ENCODE assay signal across 14 mouse cellular contexts in the genomic region with DNA sequence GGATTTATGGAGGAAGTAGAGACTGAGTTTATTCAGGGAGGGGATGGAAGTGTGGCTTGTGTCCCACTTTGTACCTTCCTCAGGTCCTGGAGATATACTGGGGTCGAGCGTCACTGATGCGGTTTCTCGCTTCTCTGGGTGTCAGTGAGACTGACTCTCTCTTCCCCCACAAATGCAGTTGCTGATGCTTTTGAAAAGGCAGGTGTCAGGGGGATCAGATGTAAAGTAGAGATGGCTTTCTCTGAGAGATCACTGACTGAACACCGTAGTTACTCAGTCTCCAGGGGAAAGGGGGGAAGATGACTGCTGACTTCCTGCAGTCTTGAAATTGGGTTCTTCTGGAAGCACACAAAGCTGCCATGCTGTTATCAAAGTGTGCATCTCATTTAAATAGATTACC.
"Had no signal": no experiment of that assay in that cellular context is flagged by ENCODE, and none has a peak within 500 bp of the region (broad histone marks: within the 10 kb centered on the region; RNA-seq: fewer than 3 reads in every experiment).

No protein-coding gene starts in this region.

- H3K9ac ChIP-seq: liver, embryonic 15.5 days; neural tube, embryonic 13.5 days had no signal

- H3K9me3 ChIP-seq: limb, embryonic 10.5 days; liver, embryonic 15.5 days; neural tube, embryonic 13.5 days had no signal

- H3K27me3 ChIP-seq: liver, embryonic 15.5 days; neural tube, embryonic 13.5 days had no signal

- H3K4me3 ChIP-seq: left cerebral cortex, adult 2 months; limb, embryonic 10.5 days; liver, embryonic 15.5 days; neural tube, embryonic 13.5 days had no signal

- DNase-seq: kidney, adult 11 months; kidney, adult 9 months; kidney, postnatal 36 days; lung, adult 2 months; lung, postnatal 36 days; right cerebral cortex, postnatal 14 days had no signal

- ATAC-seq: lung, postnatal 0 days had no signal

- H3K4me2 ChIP-seq: liver, embryonic 11.5 days; liver, embryonic 15.5 days; neural tube, embryonic 13.5 days had no signal

- H3K36me3 ChIP-seq: limb, embryonic 10.5 days; liver, embryonic 15.5 days; neural tube, embryonic 13.5 days had no signal

- H3K27ac ChIP-seq: kidney, postnatal 0 days; left cerebral cortex, adult 2 months; limb, embryonic 10.5 days; liver, embryonic 15.5 days; neural tube, embryonic 13.5 days; stomach, postnatal 0 days had no signal
